Mouse (Mus musculus) layer of hippocampus, postnatal 10 days (tissue): ENCODE data around the gene Mobp. TPM values are rescaled to one million over a fixed set of nuclear protein-coding genes. Genes with fewer than 3 reads are reported as not detected.

Source experiments
- DNase-seq, 2 experiments: peaks; one replicate each; pipeline ENCODE4 v3.0.0; 2021; ENCODE audit warnings: low spot score in 2 of 2
- total RNA-seq, 2 experiments: library from RNA; stranded (reverse); gene quantifications; 2 replicates each; pipeline ENCODE4 v1.2.3; 2021

Gene Mobp
- total RNA-seq, 2 experiments from 2014 or later = 16.2 to 17.0 TPM

DNA sequence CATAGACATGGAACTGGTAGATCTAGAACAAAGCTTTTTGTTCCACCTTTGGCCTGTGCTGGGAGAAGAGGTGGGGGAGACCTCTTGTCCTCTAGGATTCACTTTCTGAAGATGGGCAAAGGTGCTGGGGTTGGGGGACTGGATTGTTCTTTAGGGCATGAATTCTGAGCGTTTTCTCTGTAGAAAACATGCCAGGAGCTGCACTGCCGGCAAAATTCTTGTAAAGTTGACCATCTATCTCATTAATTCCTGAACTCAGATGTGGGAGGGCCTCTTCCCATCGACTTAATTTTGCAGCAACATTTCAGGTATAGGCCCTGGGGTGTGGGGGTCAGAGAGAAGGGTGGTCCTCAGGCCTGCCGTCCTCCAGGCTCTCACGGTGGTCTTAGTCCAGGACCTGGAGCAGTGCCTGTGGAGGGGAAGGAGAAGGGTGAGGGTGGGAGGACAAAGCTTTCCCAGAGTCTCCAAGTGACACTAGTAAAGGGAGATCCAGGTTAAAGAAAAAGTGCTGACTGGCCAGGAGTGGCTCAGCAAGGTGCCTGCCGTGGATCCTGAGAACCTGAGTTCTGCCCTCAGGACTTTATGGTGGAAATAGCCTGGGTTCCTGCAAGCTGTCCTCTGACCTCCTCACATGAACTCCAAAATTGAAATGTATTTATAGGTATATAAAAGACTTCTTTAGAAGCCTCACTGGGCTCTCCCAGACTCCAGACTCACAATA is 15.6 kb upstream of the Mobp start:
- no peak for DNase-seq

DNA sequence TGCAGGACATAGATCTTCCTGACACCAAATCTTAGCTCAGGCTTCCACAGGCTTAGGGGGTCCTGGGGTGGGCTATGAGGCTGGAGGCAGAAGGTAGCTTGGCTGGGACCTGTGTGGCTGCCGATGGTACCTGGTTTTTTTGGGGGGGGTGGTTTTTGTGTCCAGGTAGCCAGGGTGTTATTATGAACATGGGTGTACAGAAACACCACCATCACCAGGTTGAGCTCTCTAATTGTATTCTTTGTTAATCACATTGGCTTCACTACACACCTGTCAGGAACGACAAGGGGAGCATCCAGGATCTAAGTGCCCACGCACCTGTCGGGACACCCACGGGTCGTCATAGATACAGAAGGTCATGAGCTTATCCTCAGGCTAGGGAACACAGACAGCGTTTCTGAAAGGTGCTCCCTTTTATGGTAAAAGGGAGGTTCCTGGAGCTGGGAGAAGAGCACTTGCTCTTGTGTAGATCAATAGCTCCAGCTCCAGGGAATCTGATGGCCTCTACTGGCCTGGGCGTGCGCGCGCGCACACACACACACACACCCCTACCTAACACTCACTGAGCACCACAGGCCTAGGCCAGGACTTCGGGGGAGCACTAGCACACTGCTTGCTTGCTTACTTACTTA is 14.9 kb upstream of the Mobp start:
- DNase-seq = no peak

DNA sequence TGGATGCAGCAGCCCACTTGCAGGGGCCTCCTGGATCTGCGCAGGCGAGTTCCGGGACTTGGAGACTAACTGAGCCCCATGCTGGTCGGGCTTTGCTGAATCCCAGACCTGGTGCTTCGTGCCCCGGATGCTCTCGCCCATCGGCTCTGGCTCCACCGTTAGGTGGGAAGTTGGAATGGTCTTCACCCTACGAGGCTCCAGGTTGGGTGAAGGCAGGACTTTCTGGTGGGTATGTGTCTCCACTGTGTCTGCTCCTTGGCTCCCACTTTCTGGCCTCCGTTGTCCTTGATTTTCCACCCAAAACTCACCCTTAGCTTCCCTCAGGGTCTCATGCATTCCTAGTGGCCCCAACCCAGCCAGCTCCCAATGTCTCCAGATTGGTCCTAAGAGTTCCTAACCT is 14.1 kb upstream of the Mobp start:
- no peak for DNase-seq

DNA sequence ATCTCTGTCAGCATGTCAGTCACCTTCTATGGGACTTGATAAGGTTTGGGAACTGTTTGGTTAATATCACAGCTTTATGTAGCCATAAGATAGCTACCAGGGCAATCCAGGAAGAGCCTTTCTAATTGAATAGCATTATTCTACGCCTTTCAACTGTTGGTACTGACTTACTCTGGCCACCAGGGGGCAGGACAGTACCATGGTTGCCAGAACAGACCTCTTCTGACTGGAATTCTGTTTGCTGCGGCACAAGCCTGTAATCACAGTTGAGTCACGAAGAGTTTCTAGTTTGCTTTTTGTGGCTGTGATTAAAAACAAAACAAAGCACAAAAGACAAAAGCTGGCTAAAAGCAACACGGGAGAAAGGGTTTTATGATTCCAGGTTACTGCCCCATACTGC is 8.9 kb upstream of the Mobp start:
- peak; percentile 86 to 92 for DNase-seq

DNA sequence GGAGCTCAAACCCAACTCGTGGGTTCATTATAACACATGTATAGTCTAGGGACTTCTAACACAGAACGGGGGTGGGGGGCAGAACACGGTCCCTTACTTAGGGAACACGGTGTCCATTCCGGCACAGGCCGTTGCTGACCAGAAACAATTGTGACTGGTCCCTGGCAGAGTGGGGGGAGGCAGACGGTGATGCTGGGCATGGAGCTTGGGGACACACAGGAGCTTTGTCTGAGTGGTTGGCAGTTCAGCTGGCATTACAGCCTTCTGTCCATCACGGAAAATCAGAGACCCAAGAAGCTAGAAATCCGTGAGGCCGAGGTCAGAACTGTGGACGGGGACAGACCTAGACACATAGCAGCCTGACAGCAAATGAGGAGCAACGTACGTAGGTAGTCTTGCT is 5.0 kb upstream of the Mobp start:
- peak in 1 of 2 experiments; percentile 14 for DNase-seq

GRCm38 (mm10) chr9:120151152-120151551 is 1.6 kb downstream of the Mobp start:
- DNase-seq = no peak

GRCm38 (mm10) chr9:120151906-120152399 is 2.4 kb downstream of the Mobp start:
- no peak for DNase-seq

DNA sequence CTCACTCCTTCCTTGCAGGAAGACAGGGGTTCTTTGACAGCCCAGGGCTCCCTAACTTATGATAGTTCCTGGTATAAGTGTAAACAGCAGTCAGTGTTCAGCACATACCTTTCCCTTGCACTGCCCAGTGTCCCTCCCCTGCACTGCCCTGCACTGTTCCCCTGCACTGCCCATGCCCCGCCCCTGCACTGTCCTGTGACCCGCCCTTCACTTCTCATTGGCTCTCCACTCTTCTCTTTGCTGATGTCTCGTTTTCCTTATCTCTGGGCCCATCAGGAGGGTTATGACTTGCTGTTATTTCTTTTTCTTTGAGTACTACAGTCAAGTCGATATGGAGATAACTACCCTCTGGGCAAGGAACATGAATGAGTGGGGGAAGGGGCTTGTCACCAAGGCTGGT is 8.5 kb downstream of the Mobp start:
- no peak for DNase-seq

GRCm38 (mm10) chr9:120163862-120164261 is 14.4 kb downstream of the Mobp start:
- DNase-seq = no peak

DNA sequence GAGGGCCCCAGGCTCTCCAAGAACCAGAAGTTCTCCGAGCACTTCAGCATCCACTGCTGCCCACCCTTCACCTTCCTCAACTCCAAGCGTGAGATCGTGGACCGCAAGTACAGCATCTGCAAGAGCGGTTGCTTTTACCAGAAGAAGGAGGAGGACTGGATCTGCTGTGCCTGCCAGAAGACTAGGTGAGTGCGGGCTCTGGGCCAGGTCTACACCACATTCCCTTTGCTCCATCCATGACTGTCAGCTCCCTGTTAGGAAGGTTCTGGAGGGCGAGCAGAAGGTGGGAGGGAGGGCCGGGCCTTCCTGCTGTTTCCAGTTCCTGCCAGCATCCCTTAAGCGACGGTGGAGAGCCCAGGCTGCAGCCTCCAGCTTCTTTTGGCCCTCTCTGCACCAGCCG is 18.3 kb downstream of the Mobp start:
- no peak for DNase-seq

GRCm38 (mm10) chr9:120171295-120171694 is 21.8 kb downstream of the Mobp start:
- DNase-seq = peak; percentile 79 to 84

GRCm38 (mm10) chr9:120174436-120175137 is 25.1 kb downstream of the Mobp start:
- DNase-seq = peak in 1 of 2 experiments; percentile 27

- DNase-seq = no peak
Measured at GRCm38 (mm10) chr9:120178813-120179212, 29.3 kb downstream of the Mobp start.

DNA sequence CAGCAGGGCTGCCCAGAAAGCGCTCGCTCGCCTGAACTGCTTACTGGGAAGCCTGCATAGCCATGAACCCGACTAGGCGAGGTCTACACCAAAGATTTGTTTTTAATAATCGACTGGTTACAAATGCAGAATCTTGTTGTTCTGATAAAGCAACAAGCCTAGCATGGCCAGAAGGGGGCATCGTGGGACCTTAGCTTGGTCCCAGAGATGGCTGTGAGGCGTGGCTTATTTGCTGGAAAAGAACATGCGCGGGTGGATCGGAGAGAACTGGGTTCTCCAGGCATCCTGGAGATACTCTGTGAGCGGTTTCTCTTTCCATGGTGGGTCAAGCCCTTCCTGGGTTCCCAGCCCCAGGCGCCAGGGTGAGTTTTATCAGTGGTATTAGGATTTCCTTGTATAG is 35.0 kb downstream of the Mobp start:
- DNase-seq = peak; percentile 73 to 74

- no peak for DNase-seq
Measured at GRCm38 (mm10) chr9:120186856-120187255, 37.3 kb downstream of the Mobp start.

DNA sequence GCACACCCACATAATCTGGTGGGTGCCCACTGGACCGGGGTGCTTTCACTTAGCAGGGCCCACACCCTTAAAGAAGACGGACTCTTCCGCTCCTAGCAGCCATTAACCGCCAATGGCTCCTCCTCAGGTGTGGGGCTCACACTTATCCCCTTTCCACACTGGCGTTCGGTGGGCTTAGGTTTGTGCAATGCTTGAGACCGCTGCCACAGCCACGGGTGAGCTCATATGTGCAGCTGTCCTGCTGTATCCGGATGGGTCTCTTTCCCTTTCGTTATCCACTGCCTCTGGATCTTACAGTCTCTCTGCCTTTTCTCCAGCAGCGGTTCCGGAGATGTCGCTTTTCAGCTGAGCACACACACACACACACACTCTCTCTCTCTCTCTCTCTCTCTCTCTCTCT is 41.4 kb downstream of the Mobp start:
- peak; percentile 21 to 25 for DNase-seq

GRCm38 (mm10) chr9:120191362-120192098 is 42.0 kb downstream of the Mobp start:
- DNase-seq = peak; percentile 94 to 95

DNA sequence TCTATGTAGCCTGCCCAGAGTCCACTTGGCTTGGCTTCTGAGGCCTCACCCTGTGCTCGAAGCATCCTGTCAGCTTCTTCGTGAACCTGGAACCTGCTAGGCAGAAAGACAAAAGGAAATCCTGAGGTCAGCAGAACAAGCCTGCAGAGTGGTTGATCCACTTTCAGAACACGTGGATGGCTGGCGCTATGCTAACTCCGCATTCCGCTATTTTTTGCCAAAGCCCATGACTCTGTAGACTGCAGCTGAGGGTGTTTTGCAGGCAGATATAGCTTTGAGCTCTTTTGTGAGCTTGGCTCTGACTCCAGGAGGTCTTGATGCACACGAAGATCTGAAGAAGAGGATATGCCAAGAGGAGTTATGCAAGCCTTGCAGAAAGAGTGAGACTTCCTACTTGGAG is 43.2 kb downstream of the Mobp start:
- no peak for DNase-seq

- no peak for DNase-seq
Measured at GRCm38 (mm10) chr9:120200873-120201272, 51.4 kb downstream of the Mobp start.

- DNase-seq = no peak
Measured at GRCm38 (mm10) chr9:120201743-120202142, 52.2 kb downstream of the Mobp start.

GRCm38 (mm10) chr9:120202683-120203082 is 53.2 kb downstream of the Mobp start:
- DNase-seq = peak; percentile 61 to 65
